Mouse (Mus musculus) heart, embryonic 14.5 days (tissue): ENCODE results near the gene Fv1. TPM values are rescaled to one million over a fixed set of nuclear protein-coding genes. Genes with fewer than 3 reads are reported as not detected.

Experiments used
- ATAC-seq: fragments of 200-750 bp; cut with Nextera tagmentation; 2 replicates; pipeline ENCODE4 v1.8.0; 2017; ENCODE audit warnings: low read depth, moderate TSS enrichment; ENCODE audit not compliant: insufficient number of reproducible peaks, insufficient read depth, low FRiP score
- H3K27ac ChIP-seq, 2 experiments: fragments of 200-500 bp in 1 of 2; fragments of 300-500 bp in 1 of 2; sonication (generic) in 1 of 2; replicated peaks in 1 of 2; 2 replicates each; pipeline ENCODE4 v1.5.1; 2012 to 2014; ENCODE audit warnings: low read depth in 2 of 2, low read length in 2 of 2, control low read depth in 1 of 2, mild to moderate bottlenecking in 1 of 2, mixed read lengths in 1 of 2; ENCODE audit not compliant: control insufficient read depth in 1 of 2, insufficient read depth in 1 of 2
- H3K27me3 ChIP-seq: fragments of 300-500 bp; sonication (generic); 2 replicates; pipeline ENCODE4 v1.6.1; 2014; ENCODE audit warnings: mild to moderate bottlenecking, low read length, control low read depth; ENCODE audit not compliant: control insufficient read depth, insufficient read depth
- H3K36me3 ChIP-seq: fragments of 300-500 bp; sonication (generic); 2 replicates; pipeline ENCODE4 v1.6.1; 2014; ENCODE audit warnings: mild to moderate bottlenecking, control low read depth, low read length, mixed read lengths; ENCODE audit not compliant: control insufficient read depth, insufficient read depth
- H3K4me1 ChIP-seq, 2 experiments: fragments of 200-500 bp in 1 of 2; fragments of 300-500 bp in 1 of 2; sonication (generic) in 1 of 2; 2 replicates each; pipeline ENCODE4 v1.6.1; 2012 to 2014; ENCODE audit warnings: low read length in 2 of 2, control low read depth in 1 of 2, mixed read lengths in 1 of 2; ENCODE audit not compliant: control insufficient read depth in 2 of 2, insufficient read depth in 2 of 2
- H3K4me2 ChIP-seq: fragments of 300-500 bp; sonication (generic); 2 replicates; pipeline ENCODE4 v1.6.1; 2014; ENCODE audit warnings: mild to moderate bottlenecking, low read length
- H3K4me3 ChIP-seq, 2 experiments: fragments of 200-500 bp in 1 of 2; fragments of 300-500 bp in 1 of 2; sonication (generic) in 1 of 2; 2 replicates each; pipeline ENCODE4 v1.5.1; 2012 to 2014; ENCODE audit warnings: low read length in 2 of 2, mild to moderate bottlenecking in 2 of 2, control low read depth in 1 of 2, low read depth in 1 of 2, moderate library complexity in 1 of 2; ENCODE audit not compliant: control insufficient read depth in 1 of 2, insufficient read depth in 1 of 2
- H3K9ac ChIP-seq: fragments of 300-500 bp; sonication (generic); 2 replicates; pipeline ENCODE4 v1.6.1; 2014; ENCODE audit warnings: mild to moderate bottlenecking, low read length
- H3K9me3 ChIP-seq: fragments of 300-500 bp; sonication (generic); 2 replicates; pipeline ENCODE4 v1.6.1; 2016; ENCODE audit warnings: low read length, control low read depth; ENCODE audit not compliant: control insufficient read depth
- WGBS: fragments of 180-500 bp; shearing (Covaris S2); extraction: QIAGEN DNeasy Blood & Tissue Kit; methylation state at CpG from one replicate; pipeline ENCODE4 v1.1.7; 2014; 5-methylcytosine and 5-hydroxymethylcytosine counted together
- polyA plus RNA-seq: library from polyadenylated mRNA; unstranded; fragments of >200 nt; fragmentation: Nextera tagmentation; extraction: Ambion mirVana; gene quantifications from 2 replicates; pipeline ENCODE4 v1.2.1, GENCODE M21; 2014

Fv1 gene
- polyA plus RNA-seq, 1 experiment from 2014 or later, result 8.8 TPM

DNA sequence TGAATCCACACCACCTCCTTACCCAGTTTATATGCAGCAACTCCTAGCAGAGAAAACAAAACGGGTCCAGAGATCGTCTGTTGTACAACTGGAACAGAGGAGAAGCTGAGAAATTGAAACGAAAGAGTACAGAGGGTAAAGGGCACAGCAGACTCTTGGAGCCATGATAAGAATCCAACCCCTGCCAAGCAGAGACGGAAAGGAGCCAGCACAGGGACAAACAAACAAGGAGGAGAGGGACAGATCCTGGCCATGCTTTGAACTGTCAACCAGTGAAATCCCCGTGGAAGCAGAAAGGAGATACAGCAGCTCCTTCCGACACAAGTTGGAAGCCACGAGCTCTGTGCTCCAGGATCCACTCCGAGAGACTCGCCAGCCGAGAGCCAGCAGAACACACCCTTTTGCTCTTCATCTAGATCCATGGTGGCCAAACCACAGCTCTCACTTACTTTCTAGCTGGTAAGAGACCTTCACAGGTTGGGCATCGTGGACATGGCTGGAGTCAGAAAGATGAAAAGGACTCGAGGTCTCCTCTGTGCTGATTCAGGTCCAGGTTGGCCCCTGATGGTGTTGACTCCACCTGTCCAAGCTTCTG is 34.2 kb downstream of the Fv1 start:
- no peak overlapping the region for H3K27ac ChIP-seq
- H3K27me3 ChIP-seq, result no peaks in the 10 kb centered on the region
- ATAC-seq, result no peak
- H3K4me2 ChIP-seq, result peak overlapping the region; percentile 78
- H3K9ac ChIP-seq, result peak overlapping the region; percentile 97; the same call in 1 of the 2 replicates
- no peaks in the 10 kb centered on the region for H3K9me3 ChIP-seq
- H3K4me3 ChIP-seq, result peak overlapping the region; percentile 85 to 96; a peak in 2 of 4 replicates
- peaks cover 53% of the 10 kb centered on the region for H3K36me3 ChIP-seq
- peaks cover 28 to 39% of the 10 kb centered on the region in 2 experiments for H3K4me1 ChIP-seq
- WGBS, result 86% methylated on average over 12 of the region's 12 CpGs

DNA sequence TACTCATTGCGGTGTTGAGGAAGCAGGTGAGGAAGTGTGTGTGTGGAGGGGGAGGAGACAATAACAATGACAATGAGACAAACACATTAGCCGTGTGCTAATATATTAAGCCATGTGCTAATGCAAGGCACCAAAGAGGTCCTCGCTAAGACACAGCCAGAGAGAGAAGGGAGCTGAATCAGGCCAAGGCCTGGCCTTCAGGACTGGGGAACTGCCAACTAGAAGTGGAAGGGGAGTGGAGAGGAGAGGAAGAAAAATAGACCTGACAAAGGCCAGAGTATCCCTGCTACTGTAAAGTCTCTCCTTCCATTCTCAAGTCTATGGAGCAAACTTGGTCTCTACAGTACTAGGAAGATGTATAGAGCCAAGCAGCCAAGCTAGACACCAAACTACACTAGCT is 34.8 kb downstream of the Fv1 start:
- no peaks in the 10 kb centered on the region for H3K9me3 ChIP-seq
- peak overlapping the region; percentile 95; a peak in 2 of 4 replicates for H3K27ac ChIP-seq
- peak overlapping the region; percentile 97 for H3K9ac ChIP-seq
- H3K4me3 ChIP-seq, result peak overlapping the region; percentile 85 to 96; a peak in 3 of 4 replicates
- no peak for ATAC-seq
- 62% methylated on average over 3 of the region's 3 CpGs for WGBS
- no peaks in the 10 kb centered on the region for H3K27me3 ChIP-seq
- H3K4me2 ChIP-seq, result peak overlapping the region; percentile 78
- peaks cover 50% of the 10 kb centered on the region for H3K36me3 ChIP-seq
- peaks cover 24 to 34% of the 10 kb centered on the region in 2 experiments for H3K4me1 ChIP-seq

DNA sequence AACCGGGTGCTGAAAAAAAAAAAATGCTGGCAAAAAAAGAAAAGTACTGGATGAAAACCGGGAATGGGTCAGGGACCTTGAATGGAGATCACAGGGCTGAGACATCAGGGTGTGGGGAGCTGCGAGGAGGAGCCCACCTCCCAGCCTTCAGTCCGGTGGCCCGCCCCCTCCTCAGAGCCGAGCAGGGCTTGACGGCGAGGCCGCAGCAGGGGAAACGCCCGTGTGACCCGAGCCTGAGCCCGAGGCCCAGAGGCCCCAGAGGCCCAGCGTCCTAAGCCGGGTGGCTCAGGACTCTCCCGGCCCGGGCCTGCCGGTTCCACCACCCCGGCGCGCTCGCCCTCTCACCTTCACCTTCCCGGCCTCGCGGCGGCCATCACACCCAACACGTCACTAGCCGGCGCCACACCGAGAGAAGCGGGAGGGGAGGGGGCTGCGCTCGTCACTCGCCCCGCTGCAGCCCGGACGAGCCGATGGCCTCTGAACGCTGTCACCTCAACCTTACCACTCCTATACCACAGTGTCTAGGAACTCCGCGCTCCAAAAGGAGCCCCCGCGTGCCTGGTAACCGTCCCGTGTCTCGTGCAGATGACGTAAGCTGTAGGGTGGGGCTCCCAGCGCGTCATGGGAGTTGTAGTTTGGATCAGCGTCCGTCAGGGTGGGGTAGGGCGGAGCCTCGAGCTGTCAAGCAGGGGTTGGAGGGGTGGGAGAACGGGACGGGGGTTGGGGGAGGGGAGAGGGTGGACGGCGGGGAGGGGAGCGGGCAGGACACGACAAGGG is 35.7 kb downstream of the Fv1 start, which contains the start of gene Mfn2:
Mfn2 (minus strand) TSS at position 392 of the 777 bp plus-strand sequence.
- Histone ChIP-seq H3K4me2 (peak within 1 kb of the TSS; percentile 78), H3K9me3 (no peaks in the 10 kb centered on the region), H3K36me3 (peaks cover 43% of the 10 kb centered on the region), H3K27me3 (no peaks in the 10 kb centered on the region), H3K4me3 (peak within 1 kb of the TSS; percentile 85 to 96), H3K27ac (peak within 1 kb of the TSS; percentile 95), H3K9ac (peak within 1 kb of the TSS; percentile 97), H3K4me1 (peaks cover 22 to 34% of the 10 kb centered on the region in 2 experiments)
- ATAC-seq, result peak; percentile 93
- under 1% methylated on average over 58 of the region's 59 CpGs for WGBS

DNA sequence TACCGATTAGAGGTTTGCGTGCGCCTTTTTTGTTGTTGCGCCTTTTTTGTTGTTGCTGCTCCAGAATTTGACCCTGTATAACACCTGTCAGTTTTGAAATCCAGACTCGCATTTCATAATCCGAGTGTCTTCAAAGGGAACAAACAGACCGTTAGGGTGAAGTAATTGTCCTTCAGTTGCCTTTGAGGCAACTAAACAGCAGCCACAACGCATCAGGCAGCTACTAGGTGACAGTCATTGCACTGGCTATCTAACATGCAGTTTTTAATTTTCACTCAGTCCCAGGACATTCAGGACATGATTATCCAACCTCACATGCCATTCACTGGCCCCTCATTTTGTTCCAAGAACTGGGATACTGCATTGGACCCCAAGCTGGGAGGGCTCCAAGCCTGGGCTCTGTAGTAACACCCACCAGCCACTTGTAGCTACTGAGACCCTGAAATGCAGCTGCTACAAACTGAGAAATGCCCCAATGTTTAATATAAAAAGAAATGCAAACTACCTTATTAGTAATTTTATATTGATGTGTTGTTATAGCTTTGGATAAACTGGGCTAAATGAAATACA is 36.4 kb downstream of the Fv1 start:
- Histone ChIP-seq H3K27me3 (no peaks in the 10 kb centered on the region), H3K4me3 (peak overlapping the region; percentile 85 to 96), H3K27ac (peak overlapping the region; percentile 85 to 95), H3K4me1 (peaks cover 17 to 30% of the 10 kb centered on the region in 2 experiments), H3K9me3 (no peaks in the 10 kb centered on the region), H3K36me3 (peaks cover 43% of the 10 kb centered on the region), H3K9ac (peak overlapping the region; percentile 97), H3K4me2 (peak overlapping the region; percentile 78)
- WGBS, result under 1% methylated on average over 8 of the region's 8 CpGs
- ATAC-seq, result no peak

GRCm38 (mm10) chr4:147906230-147906629 is 37.5 kb downstream of the Fv1 start:
- no peak overlapping the region for H3K27ac ChIP-seq
- no peak for ATAC-seq
- peaks cover 43% of the 10 kb centered on the region for H3K36me3 ChIP-seq
- H3K4me1 ChIP-seq, result peaks cover 12 to 19% of the 10 kb centered on the region in 2 experiments
- 80% methylated on average over 5 of the region's 5 CpGs for WGBS
- no peak overlapping the region for H3K4me3 ChIP-seq
- no peaks in the 10 kb centered on the region for H3K9me3 ChIP-seq
- no peaks in the 10 kb centered on the region for H3K27me3 ChIP-seq
- H3K4me2 ChIP-seq, result no peak overlapping the region
- no peak overlapping the region for H3K9ac ChIP-seq

- Histone ChIP-seq H3K9ac (no peak overlapping the region), H3K9me3 (no peaks in the 10 kb centered on the region), H3K4me1 (peaks cover 3% of the 10 kb centered on the region in 2 experiments; a peak in 3 of 4 replicates), H3K36me3 (peaks cover 52% of the 10 kb centered on the region), H3K27ac (no peak overlapping the region), H3K4me2 (no peak overlapping the region), H3K27me3 (no peaks in the 10 kb centered on the region), H3K4me3 (no peak overlapping the region)
- no peak for ATAC-seq
- WGBS, result 82% methylated on average over 5 of the region's 5 CpGs
Observed at GRCm38 (mm10) chr4:147909486-147909885, 40.7 kb downstream of the Fv1 start.

DNA sequence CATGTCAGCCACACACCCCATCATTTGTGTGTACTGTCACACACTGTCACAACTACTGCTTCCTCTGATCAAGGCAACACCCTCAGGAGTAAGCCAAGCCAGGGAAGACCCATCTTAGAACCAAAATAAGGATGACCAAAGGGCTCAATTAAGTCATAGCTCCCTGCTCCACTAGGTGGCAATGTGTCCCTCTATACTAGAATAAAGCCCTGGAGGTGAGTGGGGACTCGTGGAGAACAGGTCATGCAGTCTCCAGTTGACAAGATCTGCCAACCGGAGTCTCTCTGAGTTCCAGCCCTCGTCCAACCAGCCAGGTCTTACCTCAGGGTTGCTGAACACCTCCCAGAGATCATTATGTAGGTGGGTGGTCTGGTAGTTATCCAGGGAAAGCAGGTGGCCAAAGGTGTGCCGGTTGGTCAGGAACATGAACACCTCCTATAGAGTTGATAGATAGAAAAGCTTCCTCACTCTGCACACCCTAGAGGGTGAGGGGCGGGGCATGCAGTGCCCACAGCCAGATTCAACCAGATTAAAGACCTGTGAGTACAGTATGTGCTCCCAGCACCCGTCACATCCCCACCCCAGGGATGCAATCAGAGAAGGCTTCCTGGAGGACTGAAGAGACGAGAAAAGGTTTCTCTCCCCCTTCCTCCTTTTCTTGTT is 49.8 kb downstream of the Fv1 start:
- H3K9ac ChIP-seq, result no peak overlapping the region
- no peaks in the 10 kb centered on the region for H3K4me1 ChIP-seq
- peak; percentile 15; the same call in 1 of the 2 replicates for ATAC-seq
- no peak overlapping the region for H3K4me2 ChIP-seq
- H3K9me3 ChIP-seq, result no peaks in the 10 kb centered on the region
- no peak overlapping the region for H3K4me3 ChIP-seq
- 57% methylated on average over 7 of the region's 7 CpGs for WGBS
- peaks cover 81% of the 10 kb centered on the region for H3K36me3 ChIP-seq
- H3K27ac ChIP-seq, result no peak overlapping the region
- H3K27me3 ChIP-seq, result no peaks in the 10 kb centered on the region
